Mouse (Mus musculus) midbrain, embryonic 13.5 days (tissue): Measurements from ENCODE around the gene Gm10491. TPM values are rescaled to one million over a fixed set of nuclear protein-coding genes. Genes with fewer than 3 reads are reported as not detected.
"Not testable (repeated sequence)": the region's sequence is repeated elsewhere in the genome, so short reads cannot be mapped to it uniquely, and the experiment has no call there.

ENCODE experiments used
- ATAC-seq: fragments of 200-750 bp; cut with Nextera tagmentation; 2 replicates; pipeline ENCODE4 v1.8.0; 2017; ENCODE audit warnings: mild to moderate bottlenecking, moderate TSS enrichment, moderate library complexity
- H3K27ac ChIP-seq: fragments of 300-500 bp; sonication (generic); 2 replicates; pipeline ENCODE4 v1.5.1; 2015; ENCODE audit warnings: inconsistent platforms, mild to moderate bottlenecking, moderate library complexity
- H3K27me3 ChIP-seq: fragments of 300-500 bp; sonication (generic); 2 replicates; pipeline ENCODE4 v1.6.1; 2015; ENCODE audit warnings: mild to moderate bottlenecking, inconsistent platforms
- H3K36me3 ChIP-seq: fragments of 300-500 bp; sonication (generic); 2 replicates; pipeline ENCODE4 v1.6.1; 2015; ENCODE audit warnings: mild to moderate bottlenecking, inconsistent platforms
- H3K4me1 ChIP-seq: fragments of 300-500 bp; sonication (generic); replicated peaks from 2 replicates; pipeline ENCODE4 v1.6.1; 2015; ENCODE audit warnings: inconsistent platforms
- H3K4me2 ChIP-seq: fragments of 300-500 bp; sonication (generic); replicated peaks from 2 replicates; pipeline ENCODE4 v1.6.1; 2015; ENCODE audit warnings: moderate library complexity, mild to moderate bottlenecking, inconsistent platforms
- H3K4me3 ChIP-seq: fragments of 300-500 bp; sonication (generic); replicated peaks from 2 replicates; pipeline ENCODE4 v1.5.1; 2015; ENCODE audit warnings: mild to moderate bottlenecking, inconsistent platforms
- H3K9ac ChIP-seq: fragments of 300-500 bp; sonication (generic); replicated peaks from 2 replicates; pipeline ENCODE4 v1.6.1; 2015; ENCODE audit warnings: mild to moderate bottlenecking, inconsistent platforms
- H3K9me3 ChIP-seq: fragments of 300-500 bp; sonication (generic); 2 replicates; pipeline ENCODE4 v1.6.1; 2016; ENCODE audit warnings: mild to moderate bottlenecking, inconsistent platforms
- WGBS: fragments of 180-500 bp; shearing (Covaris S2); methylation state at CpG from one replicate; pipeline ENCODE4 v1.1.7; 2015; 5-methylcytosine and 5-hydroxymethylcytosine counted together
- polyA plus RNA-seq: library from polyadenylated mRNA; unstranded; fragments of >200 nt; fragmentation: Nextera tagmentation; extraction: Ambion mirVana; gene quantifications from 2 replicates; pipeline ENCODE4 v1.2.1, GENCODE M21; 2015

Gene Gm10491
- polyA plus RNA-seq, 1 experiment from 2014 or later, result not detected

GRCm38 (mm10) chrX:7919601-7920383, 12.2 kb upstream of the Gm10491 start, which contains the start of gene Pcsk1n:
Pcsk1n (plus strand) TSS chrX:7919822.
- Histone ChIP-seq H3K4me3 (peak within 1 kb of the TSS; percentile 48), H3K4me1 (peaks cover 20% of the 10 kb centered on the region), H3K36me3 (peaks cover 11% of the 10 kb centered on the region; the same call in 1 of the 2 replicates), H3K27me3 (peaks cover 11% of the 10 kb centered on the region; the same call in 1 of the 2 replicates), H3K9ac (peak within 1 kb of the TSS; percentile 72), H3K4me2 (peak within 1 kb of the TSS; percentile 68), H3K9me3 (peaks cover 4% of the 10 kb centered on the region; the same call in 1 of the 2 replicates), H3K27ac (peak within 1 kb of the TSS; percentile 86)
- WGBS, result 24% methylated on average over 24 of the region's 40 CpGs
- ATAC-seq, result peak; percentile 91

GRCm38 (mm10) chrX:7917960-7918359, 10.3 kb upstream of the Gm10491 start:
- not testable (repeated sequence) for H3K4me3 ChIP-seq, H3K27me3 ChIP-seq, H3K9me3 ChIP-seq, H3K9ac ChIP-seq, H3K4me2 ChIP-seq, H3K27ac ChIP-seq, H3K36me3 ChIP-seq, ATAC-seq
- 72% methylated on average over 6 of the region's 6 CpGs for WGBS
- H3K4me1 ChIP-seq, result peaks cover 18% of the 10 kb centered on the region

GRCm38 (mm10) chrX:7915669-7916068, 8.0 kb upstream of the Gm10491 start:
- H3K4me1 ChIP-seq, ATAC-seq, H3K9me3 ChIP-seq, H3K27ac ChIP-seq, H3K4me2 ChIP-seq, H3K9ac ChIP-seq, H3K27me3 ChIP-seq, H3K4me3 ChIP-seq, H3K36me3 ChIP-seq: not testable (repeated sequence)
- WGBS, result 43% methylated on average over 3 of the region's 3 CpGs

GRCm38 (mm10) chrX:7910473-7910872, 2.8 kb upstream of the Gm10491 start:
- WGBS, result 51% methylated on average over 6 of the region's 6 CpGs
- H3K9me3 ChIP-seq, result no peaks in the 10 kb centered on the region
- no peaks in the 10 kb centered on the region for H3K27me3 ChIP-seq
- H3K4me1 ChIP-seq, result no peaks in the 10 kb centered on the region
- no peak overlapping the region for H3K4me2 ChIP-seq
- no peak overlapping the region for H3K27ac ChIP-seq
- no peak overlapping the region for H3K4me3 ChIP-seq
- ATAC-seq, result peak; percentile 48; the same call in 1 of the 2 replicates
- H3K36me3 ChIP-seq, result peaks cover 16% of the 10 kb centered on the region
- no peak overlapping the region for H3K9ac ChIP-seq

DNA sequence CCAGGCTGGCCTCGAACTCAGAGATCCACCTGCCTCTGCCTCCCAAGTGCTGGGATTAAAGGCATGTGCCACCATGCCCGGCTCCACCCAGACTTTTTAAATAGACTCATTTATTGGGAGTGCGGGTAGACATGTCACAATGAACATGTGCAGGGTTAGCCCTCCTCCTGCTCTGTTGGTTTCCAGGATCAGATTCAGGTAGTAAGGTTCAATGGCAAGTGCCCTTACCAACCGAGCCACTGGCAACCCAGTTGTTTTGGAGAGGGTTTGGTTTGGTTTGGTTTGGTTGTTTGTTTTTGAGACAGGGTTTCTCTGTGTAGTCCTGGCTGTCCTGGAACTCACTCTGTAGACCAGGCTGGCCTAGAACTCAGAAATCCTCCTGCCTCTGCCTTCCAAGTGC, 1.6 kb upstream of the Gm10491 start, which contains the start of gene Gm10490:
TSS of gene Gm10490 (plus strand) at position 301 of the 400 bp plus-strand sequence.
- not testable (repeated sequence) for H3K9ac ChIP-seq, H3K9me3 ChIP-seq, H3K27ac ChIP-seq, H3K4me3 ChIP-seq, H3K4me1 ChIP-seq, ATAC-seq, H3K4me2 ChIP-seq, H3K27me3 ChIP-seq
- H3K36me3 ChIP-seq, result peaks cover 21% of the 10 kb centered on the region
- 88% methylated on average over 4 of the region's 4 CpGs for WGBS

DNA sequence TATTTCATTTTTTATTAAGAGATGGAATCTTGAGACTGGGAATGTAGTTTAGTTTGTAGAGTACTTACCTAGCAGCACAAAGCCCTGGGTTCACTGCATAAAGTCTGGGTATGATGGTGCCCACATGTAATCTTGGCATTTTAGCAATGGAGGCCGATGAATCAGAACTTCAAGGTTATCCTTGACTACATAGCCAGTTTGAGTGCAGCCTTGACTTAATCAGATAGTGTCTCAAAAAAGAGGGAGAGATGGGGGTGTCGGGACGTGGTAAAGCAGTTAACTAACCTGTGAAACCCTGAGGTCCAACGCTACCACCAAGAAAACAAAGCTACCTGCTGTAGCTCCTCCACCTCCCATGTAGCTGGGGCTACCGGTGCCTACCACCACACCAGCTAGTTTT, 3.2 kb downstream of the Gm10491 start:
- Histone ChIP-seq H3K27me3 (no peaks in the 10 kb centered on the region), H3K4me1 (0 out of 2 replicates have a peak, but pooled peaks cover 6% of the 10 kb centered on the region), H3K9ac (no peak overlapping the region), H3K9me3 (no peaks in the 10 kb centered on the region), H3K4me2 (no peak overlapping the region), H3K36me3 (peaks cover 27% of the 10 kb centered on the region), H3K4me3 (no peak overlapping the region), H3K27ac (no peak overlapping the region)
- no peak for ATAC-seq
- 89% methylated on average over 5 of the region's 5 CpGs for WGBS

DNA sequence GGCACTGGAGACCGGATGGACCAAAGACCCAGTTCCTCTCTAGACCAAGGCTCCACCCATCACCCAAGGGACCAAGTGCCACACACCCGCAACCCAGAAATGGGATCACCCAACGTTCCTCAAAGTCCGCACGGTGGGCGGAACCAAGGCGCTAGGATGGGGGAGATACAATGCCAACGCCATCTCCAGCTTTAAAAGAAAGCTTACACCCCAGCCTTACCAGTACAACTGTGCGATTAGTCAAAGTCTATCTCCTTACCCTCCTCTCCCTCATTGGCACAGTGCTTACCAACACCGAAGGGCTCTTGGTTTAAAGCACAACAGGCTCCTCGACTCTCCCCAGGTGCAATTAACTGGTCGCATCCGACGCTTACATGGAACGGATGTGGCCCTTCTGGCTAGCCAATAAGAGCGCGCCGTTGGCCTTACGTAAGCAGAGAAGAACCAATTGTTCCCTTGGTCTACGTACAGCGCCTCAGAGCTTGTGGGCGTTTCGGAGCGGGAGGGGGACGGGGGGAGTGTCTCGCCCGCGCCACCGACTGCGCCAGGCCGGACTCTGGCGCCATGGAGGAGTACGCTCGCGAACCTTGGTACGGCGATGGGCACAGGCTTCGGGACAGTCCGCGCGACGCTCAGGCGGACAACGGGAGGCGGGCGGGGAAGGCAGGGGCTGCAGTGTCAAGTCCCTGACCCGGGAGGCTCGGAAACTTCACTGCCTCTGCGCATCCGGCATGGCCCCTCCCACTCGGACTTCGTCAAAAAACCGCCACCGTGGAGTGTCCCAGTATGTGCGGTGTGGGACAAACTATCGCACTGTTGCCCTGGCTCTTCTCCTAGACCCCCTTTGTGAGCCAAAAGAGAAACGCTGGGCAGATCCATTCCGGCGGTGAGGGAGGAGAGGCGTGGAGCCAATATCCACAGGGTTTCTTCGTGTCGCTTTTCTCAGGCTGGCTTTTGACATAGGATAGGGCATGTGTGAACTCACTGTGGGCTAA, 8.5 kb downstream of the Gm10491 start, which contains the start of the genes Pqbp1 and Timm17b:
TSS of gene Pqbp1 (minus strand) at position 390 of the 995 bp plus-strand sequence.
TSS of gene Timm17b (plus strand) at position 478 of the 995 bp plus-strand sequence.
- Histone ChIP-seq H3K4me2 (peak within 1 kb of the TSS; percentile 60), H3K4me1 (peaks cover 15% of the 10 kb centered on the region), H3K9ac (peak within 1 kb of the TSS; percentile 73), H3K9me3 (no peaks in the 10 kb centered on the region), H3K36me3 (peaks cover 24% of the 10 kb centered on the region), H3K27me3 (no peaks in the 10 kb centered on the region), H3K27ac (peak within 1 kb of the TSS; percentile 88), H3K4me3 (peak within 1 kb of the TSS; percentile 55)
- peak; percentile 98 for ATAC-seq
- 19% methylated on average over 62 of the region's 62 CpGs for WGBS

DNA sequence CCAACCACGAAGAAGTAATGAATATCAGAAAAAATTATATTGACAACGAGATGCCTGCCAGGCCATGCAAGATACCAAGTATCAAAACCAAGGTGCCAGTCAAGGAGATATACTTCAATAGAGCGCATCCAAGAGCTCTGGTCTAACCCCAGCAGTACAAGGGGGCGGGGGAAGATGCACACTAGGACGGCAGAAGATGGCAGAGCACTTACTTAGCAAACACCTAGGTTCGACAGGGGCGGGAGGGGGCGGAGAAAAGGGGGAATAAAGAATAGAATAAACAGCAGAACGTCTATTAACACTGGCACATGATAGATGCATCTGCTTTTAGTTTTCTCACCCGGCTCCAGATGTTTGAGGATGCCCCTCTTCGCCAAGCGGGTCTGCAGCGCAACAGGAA, 9.4 kb downstream of the Gm10491 start:
- Histone ChIP-seq H3K4me3 (peak overlapping the region; percentile 55), H3K27me3 (no peaks in the 10 kb centered on the region), H3K9ac (peak overlapping the region; percentile 73), H3K27ac (peak overlapping the region; percentile 88; the same call in 1 of the 2 replicates), H3K4me2 (peak overlapping the region; percentile 60), H3K4me1 (peaks cover 15% of the 10 kb centered on the region), H3K36me3 (peaks cover 30% of the 10 kb centered on the region), H3K9me3 (no peaks in the 10 kb centered on the region)
- no peak for ATAC-seq
- 29% methylated on average over 13 of the region's 13 CpGs for WGBS

GRCm38 (mm10) chrX:7883841-7884567, 23.6 kb downstream of the Gm10491 start, which contains the start of gene Slc35a2:
Slc35a2 (plus strand) TSS chrX:7884028.
- Histone ChIP-seq H3K4me2 (peak within 1 kb of the TSS; percentile 66), H3K36me3 (no peaks in the 10 kb centered on the region)
- ATAC-seq, result peak; percentile 90

GRCm38 (mm10) chrX:7879819-7880218, 27.8 kb downstream of the Gm10491 start:
- 17% methylated on average over 11 of the region's 11 CpGs for WGBS
- no peak overlapping the region for H3K9ac ChIP-seq

More at GRCm38 (mm10) chrX:7883841-7884567, 23.6 kb downstream of the Gm10491 start, which contains the start of gene Slc35a2:
- H3K27me3 ChIP-seq, result no peaks in the 10 kb centered on the region
- H3K4me3 ChIP-seq, result peak within 1 kb of the TSS; percentile 57
- WGBS, result 13% methylated on average over 49 of the region's 49 CpGs
- peak within 1 kb of the TSS; percentile 59 for H3K9ac ChIP-seq
- H3K27ac ChIP-seq, result peak within 1 kb of the TSS; percentile 86
- H3K4me1 ChIP-seq, result peaks cover 19% of the 10 kb centered on the region; the same call in 1 of the 2 replicates
- H3K9me3 ChIP-seq, result no peaks in the 10 kb centered on the region

DNA sequence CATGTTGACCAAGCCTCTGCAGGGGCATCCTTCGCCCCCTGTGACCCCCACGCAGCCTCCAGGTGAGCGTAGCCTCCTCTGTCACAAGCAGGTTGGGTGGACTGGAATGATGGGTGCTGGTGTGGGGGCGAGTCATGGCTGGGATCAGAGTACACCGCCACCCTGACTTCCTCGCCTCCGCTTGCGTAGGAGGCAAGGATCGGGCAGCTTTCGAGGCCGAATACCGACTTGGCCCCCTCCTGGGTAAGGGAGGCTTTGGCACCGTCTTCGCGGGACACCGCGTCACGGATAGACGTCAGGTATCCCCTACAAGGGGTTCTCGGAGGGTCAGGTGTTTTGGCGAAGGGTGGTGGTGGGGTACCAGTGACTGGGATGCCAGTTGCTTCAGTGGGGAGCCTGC, 29.1 kb downstream of the Gm10491 start:
- Histone ChIP-seq H3K4me2 (peak overlapping the region; percentile 89), H3K4me1 (peaks cover 14% of the 10 kb centered on the region; the same call in 1 of the 2 replicates), H3K4me3 (peak overlapping the region; percentile 57), H3K9me3 (no peaks in the 10 kb centered on the region), H3K27ac (peak overlapping the region; percentile 30), H3K36me3 (peaks cover 17% of the 10 kb centered on the region), H3K9ac (peak overlapping the region; percentile 69), H3K27me3 (no peaks in the 10 kb centered on the region)
- peak; percentile 63; the same call in 1 of the 2 replicates for ATAC-seq
- WGBS, result 23% methylated on average over 21 of the region's 21 CpGs

More at GRCm38 (mm10) chrX:7879819-7880218, 27.8 kb downstream of the Gm10491 start:
- peak overlapping the region; percentile 19; the same call in 1 of the 2 replicates for H3K27ac ChIP-seq
- peak; percentile 21 for ATAC-seq
- H3K36me3 ChIP-seq, result peaks cover 4% of the 10 kb centered on the region
- H3K27me3 ChIP-seq, result no peaks in the 10 kb centered on the region
- H3K4me1 ChIP-seq, result peaks cover 17% of the 10 kb centered on the region; the same call in 1 of the 2 replicates
- H3K4me3 ChIP-seq, result peak overlapping the region; percentile 57
- H3K4me2 ChIP-seq, result peak overlapping the region; percentile 89
- no peaks in the 10 kb centered on the region for H3K9me3 ChIP-seq
